Mouse (Mus musculus) embryonic facial prominence, embryonic 14.5 days (tissue): Measurements from ENCODE around the gene Bdh1. TPM values are rescaled to one million over a fixed set of nuclear protein-coding genes. Genes with fewer than 3 reads are reported as not detected.
A peak's percentile ranks its signal among the peaks of the same experiment; 100 is the strongest.

ENCODE experiments used
- ATAC-seq: fragments of 200-750 bp; cut with Nextera tagmentation; 2 replicates; pipeline ENCODE4 v1.8.0; 2017; ENCODE audit warnings: low read depth, moderate number of reproducible peaks, moderate TSS enrichment
- DNase-seq: peaks from one replicate; pipeline ENCODE4 v3.0.0-alpha.2; 2015; ENCODE audit warnings: low spot score
- H3K27ac ChIP-seq: fragments of 300-500 bp; sonication (generic); replicated peaks from 2 replicates; pipeline ENCODE4 v1.5.1; 2014; ENCODE audit warnings: low read depth, mild to moderate bottlenecking, low read length, moderate library complexity
- H3K27me3 ChIP-seq: fragments of 300-500 bp; sonication (generic); replicated peaks from 2 replicates; pipeline ENCODE4 v1.6.1; 2014; ENCODE audit warnings: low read length; ENCODE audit not compliant: control insufficient read depth, insufficient read depth
- H3K36me3 ChIP-seq: fragments of 300-500 bp; sonication (generic); 2 replicates; pipeline ENCODE4 v1.6.1; 2014; ENCODE audit warnings: low read length, mixed read lengths; ENCODE audit not compliant: control insufficient read depth, insufficient read depth
- H3K4me1 ChIP-seq: fragments of 300-500 bp; sonication (generic); 2 replicates; pipeline ENCODE4 v1.6.1; 2014; ENCODE audit warnings: antibody characterized with exemption, low read length; ENCODE audit not compliant: control insufficient read depth, insufficient read depth
- H3K4me2 ChIP-seq: fragments of 300-500 bp; sonication (generic); 2 replicates; pipeline ENCODE4 v1.6.1; 2014; ENCODE audit warnings: low read depth, mild to moderate bottlenecking, low read length, moderate library complexity, mixed read lengths
- H3K4me3 ChIP-seq: fragments of 300-500 bp; sonication (generic); 2 replicates; pipeline ENCODE4 v1.5.1; 2014; ENCODE audit warnings: low read depth, mild to moderate bottlenecking, low read length
- H3K9ac ChIP-seq: fragments of 300-500 bp; sonication (generic); 2 replicates; pipeline ENCODE4 v1.6.1; 2014; ENCODE audit warnings: low read depth, mild to moderate bottlenecking, low read length, moderate library complexity, mixed read lengths
- H3K9me3 ChIP-seq: fragments of 300-500 bp; sonication (generic); 2 replicates; pipeline ENCODE4 v1.6.1; 2016; ENCODE audit warnings: low read length; ENCODE audit not compliant: control insufficient read depth
- WGBS: fragments of 180-500 bp; shearing (Covaris S2); extraction: QIAGEN DNeasy Blood & Tissue Kit; methylation state at CpG from one replicate; pipeline ENCODE4 v1.1.7; 2014; 5-methylcytosine and 5-hydroxymethylcytosine counted together
- polyA plus RNA-seq: library from polyadenylated mRNA; unstranded; fragments of >200 nt; fragmentation: Nextera tagmentation; extraction: Ambion mirVana; gene quantifications from 2 replicates; pipeline ENCODE4 v1.2.1, GENCODE M21; 2014

Bdh1 gene
- polyA plus RNA-seq, 1 experiment from 2014 or later = 30.4 TPM

- Histone ChIP-seq H3K9ac (no peak overlapping the region), H3K36me3 (no peaks in the 10 kb centered on the region), H3K27me3 (no peaks in the 10 kb centered on the region), H3K9me3 (no peaks in the 10 kb centered on the region), H3K4me1 (no peaks in the 10 kb centered on the region), H3K4me2 (no peak overlapping the region), H3K4me3 (no peak overlapping the region), H3K27ac (no peak overlapping the region)
- WGBS = 67% methylated on average over 1 of the region's 1 CpGs
- ATAC-seq (no peak), DNase-seq (no peak)
Observed at GRCm38 (mm10) chr16:31405040-31405439, 17.0 kb upstream of the Bdh1 start.

GRCm38 (mm10) chr16:31407872-31408271, 14.2 kb upstream of the Bdh1 start:
- Histone ChIP-seq H3K9me3 (no peaks in the 10 kb centered on the region), H3K27ac (no peak overlapping the region), H3K4me3 (no peak overlapping the region), H3K9ac (no peak overlapping the region), H3K4me2 (no peak overlapping the region), H3K36me3 (no peaks in the 10 kb centered on the region), H3K4me1 (no peaks in the 10 kb centered on the region), H3K27me3 (no peaks in the 10 kb centered on the region)
- 69% methylated on average over 3 of the region's 3 CpGs for WGBS
- DNase-seq = peak; percentile 40
- peak; percentile 65; the same call in 1 of the 2 replicates for ATAC-seq

- Histone ChIP-seq H3K4me2 (no peak overlapping the region), H3K9me3 (no peaks in the 10 kb centered on the region), H3K4me3 (no peak overlapping the region), H3K27me3 (no peaks in the 10 kb centered on the region), H3K36me3 (no peaks in the 10 kb centered on the region), H3K9ac (no peak overlapping the region), H3K4me1 (no peaks in the 10 kb centered on the region), H3K27ac (no peak overlapping the region)
- DNase-seq (no peak), ATAC-seq (no peak)
- whole genome bisulfite sequencing = 76% methylated on average over 4 of the region's 4 CpGs
Observed at GRCm38 (mm10) chr16:31410969-31411368, 11.1 kb upstream of the Bdh1 start.

- no peak overlapping the region for H3K27ac ChIP-seq
- WGBS = 71% methylated on average over 14 of the region's 14 CpGs
- ATAC-seq = no peak
- H3K9ac ChIP-seq = no peak overlapping the region
- H3K4me3 ChIP-seq = no peak overlapping the region
- H3K27me3 ChIP-seq = no peaks in the 10 kb centered on the region
- H3K4me2 ChIP-seq = no peak overlapping the region
- peak; percentile 34 for DNase-seq
- no peaks in the 10 kb centered on the region for H3K9me3 ChIP-seq
- H3K36me3 ChIP-seq = no peaks in the 10 kb centered on the region
- H3K4me1 ChIP-seq = no peaks in the 10 kb centered on the region
Observed at GRCm38 (mm10) chr16:31412321-31412720, 9.8 kb upstream of the Bdh1 start.

GRCm38 (mm10) chr16:31413777-31414176, 8.3 kb upstream of the Bdh1 start:
- Histone ChIP-seq H3K27me3 (no peaks in the 10 kb centered on the region), H3K9ac (no peak overlapping the region), H3K9me3 (no peaks in the 10 kb centered on the region), H3K36me3 (no peaks in the 10 kb centered on the region), H3K4me2 (no peak overlapping the region), H3K4me3 (no peak overlapping the region), H3K27ac (no peak overlapping the region), H3K4me1 (no peaks in the 10 kb centered on the region)
- DNase-seq = no peak
- 67% methylated on average over 3 of the region's 3 CpGs for WGBS
- ATAC-seq = no peak

GRCm38 (mm10) chr16:31415885-31416450, 6.1 kb upstream of the Bdh1 start:
- H3K36me3 ChIP-seq = no peaks in the 10 kb centered on the region
- no peak overlapping the region for H3K4me2 ChIP-seq
- 53% methylated on average over 9 of the region's 9 CpGs for WGBS
- H3K27ac ChIP-seq = no peak overlapping the region
- ATAC-seq (no peak), DNase-seq (no peak)
- no peaks in the 10 kb centered on the region for H3K27me3 ChIP-seq
- H3K4me3 ChIP-seq = no peak overlapping the region
- H3K4me1 ChIP-seq = no peaks in the 10 kb centered on the region
- no peaks in the 10 kb centered on the region for H3K9me3 ChIP-seq
- no peak overlapping the region for H3K9ac ChIP-seq

GRCm38 (mm10) chr16:31418704-31419103, 3.4 kb upstream of the Bdh1 start:
- Histone ChIP-seq H3K9me3 (no peaks in the 10 kb centered on the region), H3K9ac (no peak overlapping the region), H3K27ac (no peak overlapping the region), H3K4me1 (no peaks in the 10 kb centered on the region), H3K27me3 (no peaks in the 10 kb centered on the region), H3K4me3 (no peak overlapping the region), H3K4me2 (no peak overlapping the region), H3K36me3 (no peaks in the 10 kb centered on the region)
- ATAC-seq (no peak), DNase-seq (no peak)
- WGBS = 68% methylated on average over 3 of the region's 3 CpGs

- 74% methylated on average over 5 of the region's 5 CpGs for WGBS
Observed at GRCm38 (mm10) chr16:31419457-31419856, 2.6 kb upstream of the Bdh1 start.

GRCm38 (mm10) chr16:31422722-31423121, 642 bp downstream of the Bdh1 start:
- no peak overlapping the region for H3K27ac ChIP-seq
- no peak overlapping the region for H3K4me3 ChIP-seq
- no peak for DNase-seq
- peaks cover 11% of the 10 kb centered on the region for H3K27me3 ChIP-seq
- H3K4me1 ChIP-seq = no peaks in the 10 kb centered on the region
- H3K9ac ChIP-seq = no peak overlapping the region
- no peak overlapping the region for H3K4me2 ChIP-seq
- WGBS = 52% methylated on average over 1 of the region's 1 CpGs
- ATAC-seq = no peak
- H3K36me3 ChIP-seq = no peaks in the 10 kb centered on the region
- H3K9me3 ChIP-seq = no peaks in the 10 kb centered on the region

More at GRCm38 (mm10) chr16:31419457-31419856, 2.6 kb upstream of the Bdh1 start:
- ATAC-seq = no peak
- Histone ChIP-seq H3K4me3 (no peak overlapping the region), H3K36me3 (no peaks in the 10 kb centered on the region), H3K9ac (no peak overlapping the region), H3K4me1 (no peaks in the 10 kb centered on the region), H3K9me3 (no peaks in the 10 kb centered on the region), H3K27ac (no peak overlapping the region), H3K4me2 (no peak overlapping the region), H3K27me3 (no peaks in the 10 kb centered on the region)
- DNase-seq = no peak
